Mouse (Mus musculus) right cerebral cortex, postnatal 25 days (tissue): ENCODE data around the gene Irak3.

Experiments
- DNase-seq: peaks from one replicate; pipeline ENCODE4 v3.0.0; 2022

The Irak3 gene

GRCm38 (mm10) chr10:120202467-120203250 is 729 bp upstream of the Irak3 start:
- no peak for DNase-seq

- DNase-seq, result peak; percentile 14
These were observed 604 bp downstream of the Irak3 start, which contains the start of gene Tmbim4 for GRCm38 (mm10) chr10:120201131-120201921. Gene Tmbim4 (plus strand): TSS chr10:120201590.

GRCm38 (mm10) chr10:120197061-120197835 is 4.7 kb downstream of the Irak3 start:
- DNase-seq, result peak; percentile 15

GRCm38 (mm10) chr10:120193255-120193654 is 8.7 kb downstream of the Irak3 start:
- DNase-seq, result no peak

- DNase-seq, result no peak
These were observed 9.7 kb downstream of the Irak3 start for GRCm38 (mm10) chr10:120192278-120192677.

GRCm38 (mm10) chr10:120191165-120191564 is 10.8 kb downstream of the Irak3 start:
- no peak for DNase-seq

- DNase-seq, result no peak
These were observed 12.1 kb downstream of the Irak3 start for GRCm38 (mm10) chr10:120189782-120190181.

- DNase-seq, result no peak
These were observed 12.7 kb downstream of the Irak3 start for GRCm38 (mm10) chr10:120189276-120189675.

- no peak for DNase-seq
These were observed 13.4 kb downstream of the Irak3 start for GRCm38 (mm10) chr10:120188513-120188912.

- no peak for DNase-seq
These were observed 18.6 kb downstream of the Irak3 start for GRCm38 (mm10) chr10:120183342-120183741.

- DNase-seq, result no peak
These were observed 19.0 kb downstream of the Irak3 start for GRCm38 (mm10) chr10:120182887-120183286.

GRCm38 (mm10) chr10:120174192-120174705 is 27.7 kb downstream of the Irak3 start:
- no peak for DNase-seq

- no peak for DNase-seq
These were observed 30.6 kb downstream of the Irak3 start for GRCm38 (mm10) chr10:120171340-120171739.

- no peak for DNase-seq
These were observed 31.7 kb downstream of the Irak3 start for GRCm38 (mm10) chr10:120170277-120170676.

GRCm38 (mm10) chr10:120169841-120170240 is 32.1 kb downstream of the Irak3 start:
- DNase-seq, result no peak

GRCm38 (mm10) chr10:120169064-120169463 is 32.9 kb downstream of the Irak3 start:
- DNase-seq, result no peak

GRCm38 (mm10) chr10:120168070-120168469 is 33.9 kb downstream of the Irak3 start:
- DNase-seq, result no peak

- DNase-seq, result no peak
These were observed 36.0 kb downstream of the Irak3 start for GRCm38 (mm10) chr10:120165793-120166503.

GRCm38 (mm10) chr10:120164931-120165792 is 36.8 kb downstream of the Irak3 start:
- DNase-seq, result peak; percentile 4

GRCm38 (mm10) chr10:120163490-120163889 is 38.4 kb downstream of the Irak3 start:
- no peak for DNase-seq

- no peak for DNase-seq
These were observed 39.1 kb downstream of the Irak3 start for GRCm38 (mm10) chr10:120162840-120163239.
